Mouse (Mus musculus) left cerebral cortex, adult 8-10 months (tissue): Measurements from ENCODE around the gene Cbln3. TPM values are rescaled to one million over a fixed set of nuclear protein-coding genes. Genes with fewer than 3 reads are reported as not detected.
A peak's percentile ranks its signal among the peaks of the same experiment; 100 is the strongest.

Experiments
- DNase-seq, 2 experiments: peaks; one replicate each; pipeline ENCODE4 v3.0.0; 2022; ENCODE audit warnings: low spot score in 2 of 2
- total RNA-seq, 4 experiments: library from RNA; stranded (reverse); gene quantifications; 2 replicates each; pipeline ENCODE4 v1.2.4; 2022

Gene Cbln3
- total RNA-seq, 4 experiments from 2014 or later = 0.09 to 0.52 (median 0.23) TPM

- no peak for DNase-seq
Measured at GRCm38 (mm10) chr14:55880982-55881381, 3.2 kb downstream of the Cbln3 start.

GRCm38 (mm10) chr14:55879623-55880022 lies 4.6 kb downstream of the Cbln3 start:
- DNase-seq = peak; percentile 43 to 62

- DNase-seq = no peak
Measured at GRCm38 (mm10) chr14:55878316-55878940, 5.8 kb downstream of the Cbln3 start.

- no peak for DNase-seq
Measured at GRCm38 (mm10) chr14:55877469-55878315, 6.5 kb downstream of the Cbln3 start.

GRCm38 (mm10) chr14:55873714-55874683 lies 10.2 kb downstream of the Cbln3 start:
- peak in 1 of 2 experiments; percentile 63 for DNase-seq

GRCm38 (mm10) chr14:55873242-55873713 lies 10.9 kb downstream of the Cbln3 start:
- DNase-seq = no peak

- DNase-seq = no peak
Measured at GRCm38 (mm10) chr14:55872551-55872950, 11.6 kb downstream of the Cbln3 start.

GRCm38 (mm10) chr14:55872039-55872438 lies 12.2 kb downstream of the Cbln3 start:
- DNase-seq = no peak

GRCm38 (mm10) chr14:55869538-55869937 lies 14.7 kb downstream of the Cbln3 start:
- DNase-seq = no peak

- no peak for DNase-seq
Measured at GRCm38 (mm10) chr14:55868230-55869026, 15.8 kb downstream of the Cbln3 start.

GRCm38 (mm10) chr14:55866962-55867361 lies 17.2 kb downstream of the Cbln3 start:
- DNase-seq = peak in 1 of 2 experiments; percentile 43

GRCm38 (mm10) chr14:55863773-55864172 lies 20.4 kb downstream of the Cbln3 start:
- no peak for DNase-seq

- no peak for DNase-seq
Measured at GRCm38 (mm10) chr14:55862970-55863369, 21.2 kb downstream of the Cbln3 start.

- DNase-seq = no peak
Measured at GRCm38 (mm10) chr14:55862186-55862585, 22.0 kb downstream of the Cbln3 start.

GRCm38 (mm10) chr14:55857588-55857987 lies 26.6 kb downstream of the Cbln3 start:
- no peak for DNase-seq

GRCm38 (mm10) chr14:55855101-55855561 lies 29.1 kb downstream of the Cbln3 start:
- no peak for DNase-seq

- DNase-seq = no peak
Measured at GRCm38 (mm10) chr14:55854406-55855100, 29.6 kb downstream of the Cbln3 start.

GRCm38 (mm10) chr14:55853621-55854285 lies 30.4 kb downstream of the Cbln3 start, which contains the start of gene Nynrin:
Gene Nynrin, plus strand, starts transcription at chr14:55854010.
- no peak for DNase-seq
